Mouse (Mus musculus): ENCODE measurements around the gene Zbtb7a.

- TF ChIP-seq GATA1 (IDR thresholded peaks at IDR 0.05; ENCODE audit: borderline replicate concordance, low read length) (no peak), FLI1 (IDR thresholded peaks at IDR 0.05; ENCODE audit: low read length) (no peak)
Observed at GRCm38 (mm10) chr10:81145307-81145706, 10.3 kb downstream of the Zbtb7a start.

All from megakaryocyte, embryonic 14.5 days (primary cell).